10 mouse cellular contexts compared by ENCODE assay signal in the genomic region with DNA sequence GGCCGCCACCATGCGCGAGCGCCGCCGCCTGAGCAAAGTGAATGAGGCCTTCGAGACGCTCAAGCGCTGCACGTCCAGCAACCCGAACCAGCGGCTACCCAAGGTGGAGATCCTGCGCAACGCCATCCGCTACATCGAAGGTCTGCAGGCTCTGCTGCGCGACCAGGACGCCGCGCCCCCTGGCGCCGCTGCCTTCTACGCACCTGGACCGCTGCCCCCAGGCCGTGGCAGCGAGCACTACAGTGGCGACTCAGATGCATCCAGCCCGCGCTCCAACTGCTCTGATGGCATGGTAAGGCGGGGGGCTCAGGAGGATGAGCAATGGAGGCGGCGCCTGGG. TPM values are rescaled to one million over a fixed set of nuclear protein-coding genes. Genes with fewer than 3 reads are reported as not detected.
DNase-seq lines count a peak whose midpoint lies in the region; ATAC-seq lines count a peak whose summit lies in the region.
"Had no signal": no experiment of that assay in that cellular context is flagged by ENCODE, and none has a peak within 500 bp of the region (broad histone marks: within the 10 kb centered on the region; RNA-seq: fewer than 3 reads in every experiment).

No protein-coding gene starts in this region.

- no peak overlapping the region for H3K27ac ChIP-seq in heart, embryonic 11.5 days (ENCODE audit: low read depth, low read length)
- no peak overlapping the region for H3K27ac ChIP-seq in heart, embryonic 15.5 days
- H3K27ac ChIP-seq in midbrain, embryonic 14.5 days (replicated peaks; ENCODE audit: low read depth, low read length) = no peak overlapping the region

- H3K27me3 ChIP-seq in heart, embryonic 11.5 days (ENCODE audit: control insufficient read depth, insufficient read depth, low read length) = peaks cover 90% of the 10 kb centered on the region
- peaks cover 91% of the 10 kb centered on the region for H3K27me3 ChIP-seq in heart, embryonic 15.5 days
- peaks cover 45% of the 10 kb centered on the region for H3K27me3 ChIP-seq in midbrain, embryonic 14.5 days (ENCODE audit: control insufficient read depth, insufficient read depth, low read length)

- no peak for DNase-seq in heart, adult 8-10 months (ENCODE audit: low spot score)
- peak; percentile 76 for DNase-seq in embryo, embryonic 11 days
- DNase-seq in midbrain, embryonic 14.5 days = peak; percentile 77
- DNase-seq in urinary bladder, postnatal 4 days (ENCODE audit: low spot score in 2 of 2) = no peak
- no peak for DNase-seq in B cell, adult 2 months
- no peak for DNase-seq in cerebellum, adult 11 months

- no peaks in the 10 kb centered on the region for H3K36me3 ChIP-seq in heart, embryonic 11.5 days (ENCODE audit: control insufficient read depth, insufficient read depth, low read length)
- H3K36me3 ChIP-seq in heart, embryonic 15.5 days = no peaks in the 10 kb centered on the region
- H3K36me3 ChIP-seq in midbrain, embryonic 14.5 days (ENCODE audit: control insufficient read depth, insufficient read depth, low read length) = no peaks in the 10 kb centered on the region
- H3K36me3 ChIP-seq: G1E had no signal

- H3K9me3 ChIP-seq in heart, embryonic 11.5 days (replicated peaks; ENCODE audit: control insufficient read depth, low read length) = no peaks in the 10 kb centered on the region
- no peaks in the 10 kb centered on the region for H3K9me3 ChIP-seq in heart, embryonic 15.5 days (replicated peaks)
- H3K9me3 ChIP-seq in midbrain, embryonic 14.5 days (ENCODE audit: control insufficient read depth, low read length) = no peaks in the 10 kb centered on the region
- H3K9me3 ChIP-seq: G1E had no signal

- H3K4me1 ChIP-seq in heart, embryonic 11.5 days (ENCODE audit: control insufficient read depth, insufficient read depth, low read length) = no peaks in the 10 kb centered on the region
- peaks cover 18% of the 10 kb centered on the region for H3K4me1 ChIP-seq in heart, embryonic 15.5 days (replicated peaks)
- 0 out of 2 replicates have a peak, but pooled peaks cover 8% of the 10 kb centered on the region for H3K4me1 ChIP-seq in midbrain, embryonic 14.5 days (ENCODE audit: control insufficient read depth, insufficient read depth, low read length)

- H3K4me3 ChIP-seq in heart, embryonic 11.5 days (ENCODE audit: low read depth, low read length) = peak overlapping the region; percentile 14
- H3K4me3 ChIP-seq in heart, embryonic 15.5 days = peak overlapping the region; percentile 7
- H3K4me3 ChIP-seq in midbrain, embryonic 14.5 days (replicated peaks; ENCODE audit: low read depth, low read length) = peak overlapping the region; percentile 23

- peak overlapping the region; percentile 45 for H3K4me2 ChIP-seq in heart, embryonic 11.5 days
- peak overlapping the region; percentile 36 for H3K4me2 ChIP-seq in heart, embryonic 15.5 days
- peak overlapping the region; percentile 45 for H3K4me2 ChIP-seq in midbrain, embryonic 14.5 days (ENCODE audit: low read length)

- no peak overlapping the region for H3K9ac ChIP-seq in heart, embryonic 11.5 days (ENCODE audit: low read depth, low read length)
- H3K9ac ChIP-seq in heart, embryonic 15.5 days = no peak overlapping the region
- no peak overlapping the region for H3K9ac ChIP-seq in midbrain, embryonic 14.5 days (replicated peaks; ENCODE audit: low read length)

- under 1% methylated on average over 33 of the region's 33 CpGs for WGBS in heart, embryonic 11.5 days (ENCODE audit: insufficient replicate concordance)
- WGBS in heart, embryonic 15.5 days = under 1% methylated on average over 33 of the region's 33 CpGs
- WGBS in midbrain, embryonic 14.5 days = 2% methylated on average over 33 of the region's 33 CpGs

- ATAC-seq in heart, embryonic 11.5 days (replicated peaks; ENCODE audit: insufficient number of reproducible peaks, low FRiP score, low TSS enrichment) = no peak
- no peak for ATAC-seq in heart, embryonic 15.5 days (replicated peaks; ENCODE audit: insufficient number of reproducible peaks, insufficient read depth, low FRiP score, low read depth)
- no peak for ATAC-seq in midbrain, embryonic 14.5 days (ENCODE audit: low FRiP score, low TSS enrichment)

RNA-seq across cellular contexts. Expression of gene Myod1, which starts 0.7 kb away (rescaled TPM):
- 0.87 and 1.5 TPM in 2 replicates for polyA plus RNA-seq in heart, embryonic 11.5 days (2014; fragmentation: Nextera tagmentation; extraction: Ambion mirVana)
- total RNA-seq in heart, adult 8-10 months (2022) = under 1 TPM in 3 of 4 experiments, not detected in 1; 0.12 to 0.16 (median 0.14) TPM
- 0.10 and 0.30 TPM in 2 replicates for polyA plus RNA-seq in heart, embryonic 15.5 days (2015; fragmentation: Nextera tagmentation; extraction: Ambion mirVana)
- polyA plus RNA-seq in midbrain, embryonic 14.5 days (2014; fragmentation: Nextera tagmentation; extraction: Ambion mirVana) = not detected in 2 replicates
- total RNA-seq: heart, postnatal 14 days had no signal
- polyA plus RNA-seq: G1E had no signal

RNA-seq across cellular contexts. Expression of gene Kcnc1, which starts 19.3 kb away (rescaled TPM):
- 0.21 and 0.27 TPM in 2 replicates for polyA plus RNA-seq in heart, embryonic 11.5 days (2014; fragmentation: Nextera tagmentation; extraction: Ambion mirVana)
- total RNA-seq in heart, adult 8-10 months (2022) = under 1 TPM; 0.28 to 0.69 (median 0.39) TPM
- not detected in 2 replicates for polyA plus RNA-seq in heart, embryonic 15.5 days (2015; fragmentation: Nextera tagmentation; extraction: Ambion mirVana)
- 13.9 and 15.4 TPM in 2 replicates for polyA plus RNA-seq in midbrain, embryonic 14.5 days (2014; fragmentation: Nextera tagmentation; extraction: Ambion mirVana)
- polyA plus RNA-seq: G1E had no signal

Comparison
In these comparisons a context has a peak if more than half of its experiments do, and no peak if none do; other contexts are left out.
1. DNase-seq: peak in embryo, embryonic 11 days (single experiment) and midbrain, embryonic 14.5 days (single experiment); none in heart, adult 8-10 months (single experiment), urinary bladder, postnatal 4 days (0 of 2), B cell, adult 2 months (0 of 2) and cerebellum, adult 11 months (single experiment).
2. RNA of gene Kcnc1, which starts 19.3 kb away (polyA plus RNA-seq): 13.9 to 15.4 TPM in midbrain, embryonic 14.5 days; 0.21 to 0.27 TPM in heart, embryonic 11.5 days and not detected in heart, embryonic 15.5 days; every median in the first group is over 10 times any median in the second.
3. Peak in every context shown above with its lines, with median percentiles within 50 percentile points of each other: H3K4me2 ChIP-seq and H3K4me3 ChIP-seq.